Mouse (Mus musculus): ENCODE results near the gene Clip4.

Gene Clip4

GRCm38 (mm10) chr17:71874077-71874476 lies 105.8 kb downstream of the Clip4 start:
- DNase-seq (ENCODE audit: low spot score): peak; percentile 71

GRCm38 (mm10) chr17:71874795-71875194 lies 106.5 kb downstream of the Clip4 start:
- no peak for DNase-seq (ENCODE audit: low spot score)

GRCm38 (mm10) chr17:71875492-71875891 lies 107.2 kb downstream of the Clip4 start:
- no peak for DNase-seq (ENCODE audit: low spot score)

GRCm38 (mm10) chr17:71881369-71881768 lies 113.1 kb downstream of the Clip4 start:
- no peak for DNase-seq (ENCODE audit: low spot score)

DNA sequence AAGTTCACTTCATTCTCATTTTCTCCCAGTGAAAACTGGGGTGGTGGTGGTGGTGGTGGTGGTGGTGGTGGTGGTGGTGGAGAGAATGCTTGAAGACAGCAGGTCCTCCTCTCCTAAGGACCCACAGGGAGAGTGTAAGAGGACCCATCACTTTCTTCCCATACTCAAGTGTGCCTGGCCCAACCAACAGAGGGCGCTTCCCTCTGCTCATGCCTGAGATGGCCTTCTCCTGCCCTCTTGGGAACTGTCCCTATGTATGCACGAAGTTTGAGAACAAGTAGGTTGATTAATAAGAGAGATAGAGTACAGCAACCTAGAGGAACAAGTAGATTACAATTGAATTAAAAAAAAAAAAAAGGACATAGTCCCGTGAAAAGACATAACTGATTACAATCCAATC lies 140.8 kb downstream of the Clip4 start:
- DNase-seq (ENCODE audit: low spot score): peak; percentile 56

DNA sequence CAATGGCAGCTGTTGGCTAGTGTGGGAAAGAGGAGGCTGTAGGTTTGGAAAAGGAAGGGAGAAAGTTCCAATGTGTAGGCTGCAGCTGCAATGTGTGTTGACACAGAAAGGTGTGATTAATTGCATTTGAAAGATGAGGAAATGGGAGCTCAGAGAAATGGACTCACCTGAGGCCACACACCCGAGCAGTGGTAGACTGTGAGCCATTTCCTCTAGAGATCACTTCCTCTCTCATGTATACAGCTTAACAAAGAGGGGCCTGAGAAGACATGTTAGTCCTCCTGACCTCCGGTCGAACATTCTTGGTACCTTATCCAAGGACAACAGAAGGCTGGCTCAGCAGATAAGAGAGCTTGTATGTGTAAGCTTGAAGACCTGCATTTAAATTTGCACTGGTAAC lies 144.9 kb downstream of the Clip4 start:
- no peak for DNase-seq (ENCODE audit: low spot score)
